Mouse (Mus musculus): ENCODE results near the gene Nlrp14. TPM values are rescaled to one million over a fixed set of nuclear protein-coding genes. Genes with fewer than 3 reads are reported as not detected.

The Nlrp14 gene
- polyA plus RNA-seq (2012; rRNA removed) = not detected in 2 replicates

DNA sequence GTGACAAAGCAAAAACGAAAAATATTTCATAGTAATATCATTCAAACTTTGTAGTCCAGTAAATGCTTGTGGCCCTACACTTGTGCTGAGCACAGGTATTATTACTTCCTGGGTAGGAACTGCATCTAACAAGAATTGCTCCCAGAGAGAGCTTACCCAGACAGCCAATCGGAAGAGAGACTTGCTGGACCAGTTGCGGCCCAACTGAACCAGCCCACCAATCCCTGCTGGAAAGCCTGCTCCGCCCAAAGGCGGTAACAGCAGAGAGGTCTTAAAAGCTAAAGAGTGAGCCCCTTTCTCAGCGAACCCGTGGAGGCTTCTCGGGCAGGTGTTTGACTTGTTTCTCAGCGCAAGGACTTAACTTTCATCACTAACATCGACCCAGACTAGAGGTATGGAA, at the start of gene Nlrp14:
Gene Nlrp14, plus strand, starts transcription at position 301 of the 400 bp plus-strand sequence.

DNA sequence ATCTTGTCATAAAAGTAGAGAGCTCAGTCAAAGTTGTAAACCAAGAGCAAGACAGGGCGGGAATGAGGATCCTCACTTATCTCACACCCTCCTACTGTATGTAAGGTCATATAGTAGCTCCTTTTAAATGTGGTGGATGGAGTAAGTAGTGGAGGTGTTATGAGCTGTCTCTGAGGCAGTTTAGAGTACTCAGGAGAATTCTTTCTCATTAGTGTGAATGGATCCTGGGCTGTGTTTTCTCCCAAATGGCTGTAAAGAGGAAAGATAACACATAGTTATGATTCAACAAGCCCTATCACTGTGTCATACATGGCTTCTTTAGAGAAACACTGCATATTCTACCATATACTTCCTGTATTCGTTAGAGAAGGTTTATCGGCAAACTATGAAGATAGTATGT, 35.8 kb upstream of the Nlrp14 start, which contains the start of gene Olfr715:
Gene Olfr715, minus strand, starts transcription at position 101 of the 400 bp plus-strand sequence.

DNA sequence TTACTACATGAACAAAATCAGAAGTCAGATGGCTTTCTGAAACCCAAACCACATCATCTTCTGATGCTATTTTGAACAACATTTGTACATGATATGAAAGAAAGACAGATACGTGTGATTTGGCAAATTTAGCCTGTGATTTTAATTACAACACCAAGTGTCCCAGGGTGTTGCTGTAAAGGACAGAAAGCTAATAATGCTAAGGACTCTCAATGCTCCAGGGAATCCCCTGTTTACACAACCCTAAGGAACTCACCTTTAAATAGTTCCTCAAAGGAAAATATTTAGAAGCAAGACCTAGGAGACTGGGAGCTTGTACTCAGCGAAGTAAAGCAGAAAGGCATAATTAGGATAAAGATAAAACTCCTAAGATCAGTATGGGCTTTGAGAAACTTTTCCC, 28.8 kb upstream of the Nlrp14 start, which contains the start of gene Olfr716:
Gene Olfr716, plus strand, starts transcription at position 301 of the 400 bp plus-strand sequence.

DNA sequence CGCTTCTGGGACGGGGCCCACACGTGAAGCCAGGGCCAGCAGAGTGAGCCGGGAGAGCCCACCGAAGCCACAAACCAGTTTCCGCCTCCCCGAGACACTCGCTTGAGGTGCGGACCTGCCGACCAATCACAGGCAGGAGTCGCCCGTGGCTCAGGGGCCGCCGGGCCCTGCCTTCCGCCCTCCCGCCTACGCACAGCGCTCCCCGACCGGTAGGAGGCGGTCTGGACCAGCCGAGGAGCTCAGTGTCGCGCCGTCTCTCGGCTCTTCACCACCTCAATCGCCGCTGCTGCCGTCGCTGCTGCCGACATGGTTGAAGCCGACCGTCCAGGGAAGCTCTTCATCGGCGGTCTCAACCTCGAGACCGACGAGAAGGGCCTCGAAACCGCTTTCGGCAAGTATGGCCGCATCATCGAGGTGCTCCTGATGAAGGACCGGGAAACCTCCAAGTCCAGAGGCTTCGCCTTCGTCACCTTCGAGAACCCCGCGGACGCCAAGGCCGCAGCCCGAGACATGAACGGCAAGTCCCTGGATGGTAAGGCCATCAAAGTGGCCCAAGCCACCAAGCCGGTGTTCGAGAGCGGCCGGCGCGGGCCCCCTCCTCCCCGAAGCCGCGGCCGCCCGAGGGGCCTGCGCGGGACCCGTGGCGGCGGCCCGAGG, 42.5 kb downstream of the Nlrp14 start, which contains the start of gene Rbmxl2:
Gene Rbmxl2, plus strand, starts transcription at position 242 of the 657 bp plus-strand sequence.

Other genes starting within 250 kb of the Nlrp14 start
- gene Olfr709-ps1, start 234.8 kb upstream of the Nlrp14 start, polyA plus RNA-seq (2012; rRNA removed) = not detected in 2 replicates
- gene Olfr710, start 218.7 kb upstream of the Nlrp14 start, polyA plus RNA-seq (2012; rRNA removed) = not detected in 2 replicates
- not detected in 2 replicates for gene Olfr6, start 203.1 kb upstream of the Nlrp14 start, polyA plus RNA-seq (2012; rRNA removed)
- gene Olfr711, start 191.5 kb upstream of the Nlrp14 start, polyA plus RNA-seq (2012; rRNA removed) = not detected in 2 replicates
- gene Olfr2, start 160.9 kb upstream of the Nlrp14 start, polyA plus RNA-seq (2012; rRNA removed) = not detected in 2 replicates
- not detected in 2 replicates for gene Olfr713, start 135.8 kb upstream of the Nlrp14 start, polyA plus RNA-seq (2012; rRNA removed)
- not detected in 2 replicates for gene Olfr714, start 96.0 kb upstream of the Nlrp14 start, polyA plus RNA-seq (2012; rRNA removed)
- not detected in 2 replicates for gene Olfr17, start 73.8 kb upstream of the Nlrp14 start, polyA plus RNA-seq (2012; rRNA removed)
- not detected in 2 replicates for gene Olfr715b, start 56.6 kb upstream of the Nlrp14 start, polyA plus RNA-seq (2012; rRNA removed)
- gene Olfr715, start 35.9 kb upstream of the Nlrp14 start, polyA plus RNA-seq (2012; rRNA removed) = not detected in 2 replicates
- gene Olfr716, start 28.7 kb upstream of the Nlrp14 start, polyA plus RNA-seq (2012; rRNA removed) = not detected in 2 replicates
- gene Rbmxl2, start 42.5 kb downstream of the Nlrp14 start, polyA plus RNA-seq (2012; rRNA removed) = not detected in 2 replicates
- 0.36 and 0.42 TPM in 2 replicates for gene Syt9, start 203.7 kb downstream of the Nlrp14 start, polyA plus RNA-seq (2012; rRNA removed)

Measured in colon, adult 2 months (tissue).